Mouse (Mus musculus): ENCODE measurements around the gene Gm5294. TPM values are rescaled to one million over a fixed set of nuclear protein-coding genes. Genes with fewer than 3 reads are reported as not detected.

Gm5294 gene
- total RNA-seq (2021), result not detected in 2 replicates
- long read RNA-seq, experiment 1, result 0 reads
- long read RNA-seq, experiment 2, result 0 reads

DNA sequence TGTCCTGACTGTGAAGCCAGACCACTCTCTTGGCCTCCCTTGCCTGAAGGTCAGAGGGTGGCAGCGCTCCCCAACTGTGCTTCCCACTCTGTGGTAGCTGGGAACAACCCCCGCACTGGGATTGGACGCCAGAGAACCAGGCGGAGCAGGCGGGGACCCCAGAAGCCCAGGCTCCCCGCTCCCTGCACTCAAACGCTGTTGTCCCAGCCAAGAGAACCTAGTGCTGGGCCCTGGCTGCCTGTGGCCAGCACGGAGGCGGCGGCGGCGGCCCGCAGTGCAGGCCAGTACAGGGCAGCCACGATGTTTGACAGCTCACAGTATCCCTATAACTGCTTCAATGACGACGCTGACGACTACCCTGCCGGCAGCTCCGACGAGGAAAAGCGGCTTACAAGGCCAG is at the start of gene Gm5294:
Gene Gm5294, plus strand, starts transcription at position 301 of the 400 bp plus-strand sequence.
- DNase-seq, result no peak

DNA sequence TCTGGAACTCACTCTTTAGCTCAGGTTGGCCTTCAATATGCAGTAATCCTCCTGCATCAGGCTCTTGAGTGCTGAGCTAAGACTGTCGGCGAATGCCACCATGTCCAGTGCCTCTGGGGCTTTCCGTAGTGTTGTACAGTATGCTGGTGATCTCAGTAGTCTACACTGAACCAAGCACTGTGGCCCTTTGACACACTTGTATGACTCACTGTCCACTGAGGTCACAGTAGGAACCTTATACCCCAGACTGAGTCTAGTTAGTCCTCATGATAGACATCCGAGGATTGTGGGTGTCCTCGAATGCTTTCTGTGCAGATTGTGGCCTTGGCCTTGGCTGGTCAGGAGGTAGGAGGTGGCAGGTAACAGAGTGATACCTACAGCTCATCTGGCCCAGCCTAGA is 44.8 kb upstream of the Gm5294 start:
- DNase-seq, result no peak

DNA sequence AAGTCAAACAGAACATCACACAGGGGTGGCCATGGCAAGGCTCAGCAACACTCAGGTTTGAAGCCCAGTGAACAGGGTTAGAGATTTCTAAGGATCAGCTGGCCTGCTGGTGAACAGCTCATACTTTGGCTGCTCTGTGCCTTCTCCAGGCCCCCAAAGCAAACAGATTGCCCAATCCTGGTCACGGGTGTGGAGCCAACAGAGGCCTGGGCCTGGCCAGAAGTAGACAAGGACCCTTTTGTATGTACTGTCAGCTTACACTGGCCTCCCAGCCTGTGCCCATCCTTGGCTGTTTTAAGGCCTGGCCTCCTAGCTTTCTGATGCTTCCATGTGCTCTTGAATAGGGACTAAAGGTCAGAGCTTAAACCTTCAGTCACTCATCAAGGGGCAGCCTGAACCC is 43.5 kb upstream of the Gm5294 start:
- DNase-seq, result no peak

DNA sequence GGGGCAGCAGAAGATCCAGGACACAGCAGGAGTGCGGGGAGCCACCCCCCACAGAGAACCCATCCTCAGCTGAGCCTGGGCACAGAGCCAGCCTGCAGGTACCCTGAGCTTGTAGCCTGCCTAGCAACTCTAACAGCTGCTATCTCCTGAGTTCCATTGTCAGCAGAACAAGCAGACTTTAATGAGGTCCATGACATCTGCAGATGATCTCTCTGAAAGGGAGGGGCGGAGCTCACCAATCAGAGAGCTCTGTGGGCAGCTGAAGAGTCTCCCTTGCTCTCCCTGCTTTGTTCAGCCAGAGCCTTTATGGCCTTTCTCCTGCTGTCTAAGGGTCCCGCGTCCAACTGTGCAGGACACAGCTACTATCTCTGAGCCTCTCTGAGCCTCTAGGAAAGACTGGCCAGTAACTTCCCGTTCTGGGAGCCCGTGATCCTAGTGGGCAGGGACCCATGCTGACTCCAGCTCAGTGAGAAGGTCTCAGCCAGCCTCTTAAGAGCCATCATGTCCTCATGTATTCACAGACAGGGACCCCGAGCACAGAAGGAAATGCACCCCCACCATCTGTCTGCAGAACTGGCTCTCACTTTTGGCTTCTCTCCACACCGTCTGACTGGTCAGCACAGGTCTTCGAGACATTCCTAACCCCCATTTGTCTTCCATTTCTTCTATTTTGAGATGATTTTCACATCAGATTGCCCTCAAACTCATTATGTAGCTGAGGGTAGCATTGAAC is 41.0 kb upstream of the Gm5294 start:
- DNase-seq, result no peak

DNA sequence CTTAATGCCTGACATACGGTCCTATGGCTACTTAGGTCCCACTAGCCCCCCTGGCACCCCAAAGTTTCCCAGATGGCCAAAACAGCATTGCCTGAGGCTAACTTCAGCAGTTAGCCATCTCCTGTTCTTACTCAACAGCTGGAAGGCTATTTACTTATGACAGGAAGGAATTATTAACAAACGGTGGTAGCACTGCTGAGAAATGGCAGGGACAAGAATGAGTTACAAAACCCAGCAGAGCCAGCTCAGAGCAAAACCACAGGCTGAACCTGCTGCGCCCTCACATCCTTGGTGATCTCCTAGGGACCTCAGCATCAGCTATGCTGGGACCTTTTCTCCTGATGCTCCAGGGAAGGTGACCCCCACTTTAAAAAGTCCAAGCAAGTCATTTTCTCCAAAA is 40.2 kb upstream of the Gm5294 start:
- no peak for DNase-seq

DNA sequence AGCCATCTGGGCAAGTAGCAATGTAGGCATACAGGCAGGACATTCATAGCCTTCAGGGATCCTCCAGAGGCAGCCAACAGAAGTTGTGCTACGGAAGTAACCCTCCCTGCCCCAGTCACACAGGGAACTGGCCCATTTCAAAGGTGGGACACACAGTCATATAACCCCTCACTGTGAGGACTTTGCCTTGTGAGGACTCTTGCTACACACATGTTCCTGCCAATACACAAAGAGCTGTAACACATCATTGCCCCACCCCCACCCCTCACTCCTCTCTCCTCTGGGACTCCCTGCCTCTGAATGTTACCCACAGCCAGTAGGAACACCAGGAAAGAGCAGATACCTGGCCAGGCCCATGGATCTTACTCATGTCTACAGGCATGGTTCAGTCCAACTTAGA is 37.2 kb upstream of the Gm5294 start:
- no peak for DNase-seq

DNA sequence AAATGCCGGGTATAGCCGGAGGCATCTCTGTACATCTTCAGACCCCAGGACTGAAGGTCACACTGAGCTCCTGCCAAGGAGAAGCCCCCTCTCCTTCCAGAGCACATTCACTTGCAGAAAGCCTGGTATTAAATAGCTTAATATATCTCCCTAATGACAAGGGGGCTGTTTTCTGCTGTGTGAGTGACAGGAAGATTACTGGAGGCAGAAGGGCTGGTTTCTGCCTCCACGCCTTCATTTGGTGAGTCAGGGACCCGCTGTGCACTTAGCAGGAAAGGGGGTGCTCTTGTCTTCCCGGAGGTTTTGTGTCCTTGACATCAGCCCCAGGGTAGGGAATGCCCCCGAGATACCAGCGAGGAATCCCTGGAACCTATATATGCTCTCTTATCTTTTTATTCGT is 36.7 kb upstream of the Gm5294 start:
- no peak for DNase-seq

DNA sequence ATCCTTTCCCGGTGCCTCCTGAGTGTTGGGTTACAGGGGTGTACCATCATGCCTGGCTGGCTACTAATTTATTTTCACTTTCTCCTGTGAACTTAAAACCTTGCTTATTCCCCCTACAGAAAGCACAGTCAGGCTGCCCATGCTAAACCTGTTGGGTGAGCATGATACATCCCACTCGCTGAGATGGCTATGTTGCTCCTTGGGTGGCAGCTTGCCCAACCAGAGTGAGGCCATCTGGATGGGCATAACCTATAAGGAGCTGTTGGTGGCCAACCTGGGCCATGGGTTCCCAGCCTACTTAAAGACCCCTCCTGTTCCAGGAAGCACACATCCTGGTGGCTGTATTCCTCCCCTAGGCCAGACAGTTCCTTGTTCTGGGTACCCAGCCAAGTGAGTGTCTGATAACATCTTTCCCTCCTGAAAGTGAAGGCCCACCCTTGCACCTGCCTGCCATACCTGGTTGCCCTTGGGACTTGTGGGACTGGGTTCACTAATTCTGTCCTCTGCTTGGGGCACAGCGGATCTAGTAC is 33.8 kb upstream of the Gm5294 start:
- no peak for DNase-seq

DNA sequence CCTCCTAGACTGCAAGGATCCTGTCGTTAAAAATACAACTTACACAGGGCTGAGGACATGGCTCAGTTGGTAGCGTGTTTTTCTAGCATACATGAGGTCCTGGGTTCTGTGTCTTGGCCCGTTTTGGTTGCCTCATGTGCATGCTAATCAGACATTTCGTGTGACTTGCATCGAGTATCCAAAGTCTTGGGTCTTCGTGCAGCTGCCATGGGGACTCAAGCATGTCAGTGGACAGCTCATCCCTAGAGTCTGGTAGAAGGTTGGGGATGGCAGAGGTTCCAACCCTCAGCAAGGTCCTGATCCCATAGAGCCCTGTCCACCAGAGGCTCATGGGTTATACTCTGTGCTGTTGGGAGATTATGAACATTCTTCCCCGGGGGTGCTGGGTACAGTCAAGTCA is 32.2 kb upstream of the Gm5294 start:
- no peak for DNase-seq

DNA sequence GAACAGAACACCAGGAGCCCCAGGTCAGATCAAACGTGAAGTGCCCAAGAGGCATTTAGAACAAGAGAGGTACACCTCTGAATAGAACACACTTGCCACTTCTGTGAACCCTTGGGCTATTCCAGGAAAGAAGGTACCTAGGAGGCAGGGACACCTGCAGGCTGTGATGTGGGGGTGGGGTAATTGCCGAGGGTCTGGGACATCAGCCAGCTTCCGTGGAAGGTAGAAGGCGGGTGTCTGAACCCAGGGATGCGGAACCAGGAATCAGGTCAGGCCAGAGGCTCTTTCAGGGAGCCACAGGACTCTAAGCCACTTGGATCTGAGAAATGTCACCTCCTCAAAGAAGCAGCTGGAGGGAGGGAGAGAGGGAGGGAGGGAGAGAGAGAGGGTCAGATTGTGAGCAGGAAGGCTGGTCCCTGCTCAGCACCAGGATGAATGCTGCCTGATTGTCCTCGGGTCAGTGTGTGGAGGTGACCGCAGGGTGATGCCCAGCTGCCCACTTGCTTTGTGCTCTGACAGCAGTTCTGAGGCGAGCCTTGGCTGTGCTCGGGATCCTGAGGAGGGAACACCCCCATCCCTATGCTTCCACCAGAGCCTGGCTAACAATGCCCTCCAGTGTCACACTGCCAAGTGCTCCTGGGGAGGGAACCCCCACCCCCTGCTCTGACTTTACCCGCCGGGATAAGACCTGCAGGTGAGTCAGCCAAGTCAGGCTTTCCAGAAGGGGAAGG is 31.2 kb upstream of the Gm5294 start:
- peak; percentile 23 for DNase-seq

DNA sequence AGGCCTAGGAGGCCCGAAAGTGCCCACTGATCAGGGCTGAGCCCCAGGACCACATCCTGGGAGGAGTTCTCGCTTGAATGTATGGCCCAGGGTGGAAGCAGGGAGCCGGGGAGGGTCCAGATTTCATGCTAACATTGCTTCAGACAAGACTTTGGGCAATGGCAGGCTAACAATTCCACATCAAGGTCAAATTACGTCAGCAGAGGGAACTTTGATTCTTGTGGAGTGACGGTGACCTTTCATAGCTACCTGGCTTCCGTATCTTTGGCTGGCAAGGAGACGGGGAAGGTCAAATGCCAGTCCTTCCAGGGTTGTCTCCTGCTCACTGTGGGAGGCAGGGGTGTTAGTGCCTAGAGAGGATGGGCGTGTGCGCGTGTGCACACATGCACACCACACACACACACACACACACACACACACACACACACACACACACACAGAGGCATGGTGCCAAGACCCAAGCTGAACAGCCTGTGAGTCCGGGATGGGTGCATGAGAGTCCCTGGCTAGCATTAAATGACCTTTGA is 28.9 kb upstream of the Gm5294 start:
- peak; percentile 27 for DNase-seq

DNA sequence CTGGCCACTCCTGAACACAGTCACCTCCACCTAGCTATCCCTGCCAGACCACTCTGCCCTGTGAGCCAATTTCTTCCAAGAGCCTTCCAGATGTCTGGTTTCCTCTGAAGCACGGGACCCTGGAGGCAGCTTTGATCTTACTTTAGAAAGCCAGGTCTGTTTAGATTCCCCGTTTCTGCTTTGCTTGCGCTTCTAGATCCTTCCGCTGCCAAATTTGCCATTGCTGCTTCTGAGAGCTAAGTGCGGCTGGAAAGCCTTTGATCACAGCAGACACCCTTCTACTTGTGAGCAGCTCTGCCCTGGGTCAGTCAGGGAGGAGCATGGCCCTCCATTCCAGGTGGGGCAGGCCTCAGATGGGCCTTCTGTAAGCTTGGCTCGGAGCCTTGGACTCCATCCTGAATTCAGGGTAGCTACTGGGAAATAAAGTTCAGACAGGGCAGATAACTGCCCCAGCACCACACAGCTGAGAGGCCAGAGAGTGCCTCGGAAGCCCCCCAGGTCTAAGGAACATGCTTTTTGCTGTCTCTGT is 18.2 kb upstream of the Gm5294 start:
- DNase-seq, result no peak

DNA sequence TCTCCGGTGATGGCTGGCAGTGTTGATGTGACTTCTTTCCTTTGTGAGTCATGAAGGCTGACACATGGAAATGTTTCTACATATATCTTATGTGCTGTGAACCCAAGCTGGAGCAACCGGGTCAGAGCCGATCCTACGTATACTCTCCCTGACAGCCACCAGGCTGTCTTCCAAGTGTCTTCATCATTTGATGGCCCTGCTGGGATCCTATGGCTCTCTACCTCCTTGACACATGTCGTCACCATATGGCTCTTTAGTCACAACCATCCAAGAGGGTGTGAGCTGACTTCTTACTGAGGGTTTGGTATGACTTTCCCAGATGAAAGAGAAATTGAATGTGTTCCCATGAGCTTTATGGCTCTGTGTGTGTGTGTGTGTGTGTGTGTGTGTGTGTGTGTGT is 15.6 kb upstream of the Gm5294 start:
- no peak for DNase-seq

DNA sequence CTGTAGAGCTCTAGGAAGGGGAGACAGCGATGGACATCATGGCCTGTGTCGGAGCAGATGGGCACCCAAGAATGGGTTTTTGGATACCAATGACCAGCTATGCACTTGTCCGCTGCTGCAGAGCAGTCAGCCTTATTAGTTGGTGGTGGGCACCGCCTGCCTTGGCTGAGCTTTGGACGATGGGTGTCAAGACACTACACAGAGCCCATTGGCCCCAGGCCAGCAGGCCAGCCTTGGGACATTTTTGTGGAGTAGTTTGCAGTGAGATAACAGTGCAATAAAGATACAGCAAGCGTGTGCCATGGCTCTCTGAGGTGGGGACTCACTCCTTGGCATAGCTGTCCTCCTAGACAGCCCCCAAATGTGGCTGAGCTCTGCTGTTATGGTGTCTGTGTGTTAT is 10.1 kb upstream of the Gm5294 start:
- no peak for DNase-seq

DNA sequence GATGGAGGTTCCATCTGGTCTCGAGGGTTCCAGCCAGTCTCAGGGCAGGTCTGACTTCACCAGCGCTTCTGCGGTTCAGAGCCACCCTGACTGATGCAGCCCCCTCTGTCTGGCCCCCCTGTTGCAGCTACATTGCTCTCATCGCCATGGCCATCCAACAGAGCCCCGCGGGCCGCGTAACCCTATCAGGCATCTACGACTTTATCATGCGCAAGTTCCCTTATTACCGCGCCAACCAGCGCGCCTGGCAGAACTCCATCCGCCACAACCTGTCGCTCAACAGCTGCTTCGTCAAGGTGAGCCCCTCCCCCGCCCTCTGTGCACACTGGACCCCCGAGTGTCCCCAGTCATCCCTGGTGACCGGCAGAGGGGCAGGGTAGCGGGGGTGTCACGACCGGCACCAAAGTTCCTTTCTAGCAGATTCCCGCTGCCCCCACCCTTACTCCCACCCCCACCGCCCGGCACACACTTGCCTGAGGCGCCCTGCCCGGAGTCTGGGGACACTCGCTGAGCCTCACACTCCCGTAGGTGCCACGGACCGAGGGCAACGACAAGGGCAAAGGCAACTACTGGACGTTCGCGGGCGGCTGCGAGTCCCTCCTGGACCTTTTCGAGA is 945 bp downstream of the Gm5294 start:
- peak; percentile 21 for DNase-seq

DNA sequence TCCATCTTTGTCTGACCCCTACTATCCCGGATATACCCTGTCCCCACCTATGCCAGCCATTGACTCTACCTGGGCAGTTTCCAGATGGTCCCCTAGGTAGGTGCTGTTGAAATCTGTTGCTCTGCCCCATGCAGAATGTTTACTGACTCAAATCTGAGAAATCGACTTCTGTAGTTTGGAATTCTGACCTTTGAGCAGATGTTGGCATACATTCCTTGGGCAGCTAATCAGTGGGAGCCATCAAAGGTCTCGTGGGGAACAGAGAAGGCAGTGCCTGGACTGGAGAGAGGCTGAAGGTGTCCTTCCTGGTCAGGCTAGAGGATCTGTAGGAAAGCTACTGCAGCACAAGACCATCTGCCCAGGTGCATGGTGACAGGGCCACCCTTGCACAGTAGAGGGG is 5.2 kb downstream of the Gm5294 start:
- DNase-seq, result no peak

DNA sequence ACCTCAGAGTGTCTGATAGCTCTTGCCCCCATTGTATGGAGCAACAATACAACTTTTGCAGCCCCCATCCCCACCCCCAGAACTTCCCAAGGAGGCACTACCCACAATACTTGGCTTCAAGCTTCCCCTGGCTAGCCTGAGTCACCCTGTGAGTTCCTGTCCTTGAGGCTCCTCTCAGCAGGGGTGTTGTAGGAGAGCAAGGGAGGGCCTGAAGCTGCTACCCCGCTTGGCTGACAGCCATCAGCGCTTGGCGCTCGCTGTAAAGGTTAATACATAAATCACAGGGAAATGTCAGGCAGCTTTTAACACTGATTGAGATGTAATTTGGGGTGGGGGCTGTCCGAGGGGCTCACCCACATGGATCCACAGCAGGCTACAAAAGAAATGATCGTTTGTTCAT is 13.5 kb downstream of the Gm5294 start:
- DNase-seq, result peak; percentile 85

DNA sequence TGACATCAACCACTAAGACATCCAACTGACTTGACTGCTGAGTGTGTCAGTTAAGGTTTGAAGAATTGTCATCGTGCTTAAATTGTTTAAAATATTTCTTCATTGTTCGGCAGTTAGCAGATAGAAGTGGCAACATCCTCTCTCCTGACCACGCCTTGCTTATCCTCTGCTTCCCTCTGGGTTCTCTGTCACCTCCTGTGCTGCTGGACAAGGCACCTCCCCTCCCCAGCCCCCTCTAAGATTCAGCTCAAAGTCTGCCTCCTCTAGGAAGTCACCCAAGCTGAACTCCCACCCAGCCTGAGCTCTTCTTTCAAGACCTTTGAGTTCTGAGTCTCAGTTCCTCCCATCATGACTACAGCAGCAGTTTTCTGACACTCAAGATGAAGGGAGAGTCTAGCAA is 15.0 kb downstream of the Gm5294 start:
- no peak for DNase-seq

DNA sequence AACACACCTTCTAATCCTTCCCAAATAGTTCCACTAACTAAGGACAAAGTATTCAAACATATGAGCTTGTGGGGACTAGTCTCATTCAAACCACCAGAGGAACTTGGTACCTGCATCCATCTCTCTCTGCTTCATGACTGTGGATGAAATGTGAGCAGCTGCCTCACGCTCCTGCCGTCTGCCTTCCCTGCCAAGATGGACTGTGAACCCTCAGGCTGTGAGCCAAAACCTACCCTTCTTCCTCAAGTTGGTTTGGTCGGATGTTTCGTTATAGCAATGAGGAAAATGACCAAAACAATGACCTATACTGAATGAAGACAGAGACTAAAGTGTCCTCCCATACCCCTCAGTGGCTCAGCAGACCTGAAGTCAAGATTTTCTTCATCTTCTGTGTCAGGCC is 21.1 kb downstream of the Gm5294 start:
- DNase-seq, result no peak

DNA sequence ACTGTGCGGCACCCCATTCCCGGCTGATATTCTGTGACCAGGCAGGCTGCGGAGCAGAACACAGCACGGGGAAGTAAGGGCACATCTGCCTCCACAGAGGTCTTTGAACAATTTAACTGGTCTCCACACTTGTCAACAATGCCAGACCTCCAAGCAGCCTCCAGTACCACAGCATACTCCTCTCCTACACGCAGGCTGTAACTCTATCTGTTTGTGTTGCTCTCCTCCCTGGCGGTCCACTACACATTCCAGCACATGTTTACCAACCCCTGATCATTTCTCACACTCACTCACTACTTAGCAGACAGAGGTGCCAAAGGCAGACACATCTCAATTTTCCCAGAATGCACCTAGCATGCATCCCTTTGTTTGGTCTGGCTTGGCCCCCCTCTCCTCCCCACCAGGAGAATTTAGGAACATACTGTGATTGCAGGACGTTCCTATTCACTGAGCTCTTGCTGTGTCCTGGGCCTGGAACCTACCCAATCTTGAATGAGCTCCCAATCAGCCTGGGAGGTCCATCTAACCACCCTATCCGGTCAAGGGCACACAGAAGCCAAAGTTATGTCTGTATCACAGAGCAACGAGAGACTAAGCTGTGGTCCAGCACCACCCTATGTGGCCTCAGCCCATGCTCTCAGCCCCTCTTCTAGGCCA is 23.4 kb downstream of the Gm5294 start:
- DNase-seq, result no peak

DNA sequence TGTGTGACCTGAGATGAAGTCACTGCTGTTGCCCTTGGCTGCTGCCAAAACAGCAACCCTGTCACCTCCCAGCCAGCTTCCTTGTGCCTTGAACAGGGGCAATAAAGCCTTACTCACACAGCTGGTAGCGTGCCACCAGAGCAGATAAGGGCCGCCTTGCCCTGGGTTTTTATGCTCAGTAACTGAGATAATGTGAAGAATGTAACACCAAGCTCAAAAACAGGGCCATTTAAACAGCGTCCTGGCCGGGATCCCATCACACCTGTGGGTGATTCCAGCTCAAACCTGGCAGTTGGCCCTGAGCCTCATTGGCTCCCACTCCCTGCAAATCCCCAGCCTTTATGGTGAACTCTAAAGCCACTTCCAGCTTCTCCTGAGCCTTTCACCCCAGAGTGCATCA is 26.6 kb downstream of the Gm5294 start:
- peak; percentile 89 for DNase-seq

DNA sequence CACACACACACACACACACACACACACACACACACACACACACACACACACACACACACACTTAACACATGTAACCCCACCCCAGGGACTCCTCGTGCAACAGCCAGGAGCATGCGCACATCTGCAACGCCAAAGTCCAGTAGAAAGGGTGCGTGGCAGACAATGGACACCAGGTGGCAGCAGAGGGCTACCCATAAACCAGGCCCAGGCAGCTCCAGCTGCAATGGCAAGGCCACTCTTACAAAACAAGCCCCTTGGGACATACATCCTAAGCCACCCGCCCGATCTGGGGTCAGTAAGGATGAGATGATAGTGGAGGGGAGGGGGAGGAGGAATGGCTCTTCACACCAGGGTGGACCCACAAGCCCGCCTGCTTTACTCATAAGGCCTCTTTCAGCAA is 28.2 kb downstream of the Gm5294 start:
- DNase-seq, result peak; percentile 93
